Mouse (Mus musculus): Measurements from ENCODE around the gene Cyp2j9.
"Not testable (repeated sequence)": the region's sequence is repeated elsewhere in the genome, so short reads cannot be mapped to it uniquely, and the experiment has no call there.

Gene Cyp2j9

DNA sequence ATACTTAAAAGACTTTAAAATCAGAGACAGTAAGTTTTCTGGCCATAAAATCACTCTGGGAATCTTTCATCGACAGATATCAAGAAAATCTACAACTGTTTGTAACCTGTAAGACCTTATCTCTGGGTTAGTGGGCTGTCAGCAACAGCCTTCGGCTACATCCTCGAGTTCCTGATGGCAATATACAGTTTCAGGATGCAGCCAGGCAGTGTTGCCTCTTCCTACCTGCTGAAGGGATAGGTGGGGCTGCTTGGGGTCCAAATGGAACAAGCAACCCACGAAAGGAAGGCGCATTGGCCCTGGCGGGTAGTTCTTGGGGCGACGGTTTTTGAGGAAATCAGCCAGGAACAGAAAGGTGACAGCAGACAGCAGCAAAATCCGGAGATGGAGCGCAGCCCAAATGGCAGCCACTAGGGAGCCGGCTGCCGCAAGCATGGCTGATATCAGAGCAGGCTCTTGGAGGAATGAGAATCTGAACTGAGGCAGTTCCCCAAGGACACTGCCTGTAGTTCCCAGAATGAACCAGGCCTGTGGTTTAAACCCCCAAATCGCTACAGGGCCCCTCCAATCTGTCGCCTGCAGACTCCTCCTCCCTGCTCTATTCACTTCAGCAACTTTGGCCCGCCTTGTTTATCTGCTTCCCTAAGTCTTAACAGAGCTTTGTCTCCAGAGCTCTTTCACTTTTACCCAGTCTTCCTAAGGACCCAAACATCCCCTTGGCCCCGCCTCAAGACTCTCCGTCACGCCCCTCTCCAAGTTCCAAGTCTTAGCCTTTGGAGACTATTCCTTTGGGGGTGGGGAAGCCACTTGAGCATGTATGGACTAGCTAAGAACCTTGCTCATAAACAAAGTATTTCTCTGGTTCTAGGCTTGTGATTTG is at the start of gene Cyp2j9:
Gene Cyp2j9 (minus strand): TSS at position 668 of the 880 bp plus-strand sequence.
- no peak for DNase-seq (ENCODE audit: low read depth)

DNA sequence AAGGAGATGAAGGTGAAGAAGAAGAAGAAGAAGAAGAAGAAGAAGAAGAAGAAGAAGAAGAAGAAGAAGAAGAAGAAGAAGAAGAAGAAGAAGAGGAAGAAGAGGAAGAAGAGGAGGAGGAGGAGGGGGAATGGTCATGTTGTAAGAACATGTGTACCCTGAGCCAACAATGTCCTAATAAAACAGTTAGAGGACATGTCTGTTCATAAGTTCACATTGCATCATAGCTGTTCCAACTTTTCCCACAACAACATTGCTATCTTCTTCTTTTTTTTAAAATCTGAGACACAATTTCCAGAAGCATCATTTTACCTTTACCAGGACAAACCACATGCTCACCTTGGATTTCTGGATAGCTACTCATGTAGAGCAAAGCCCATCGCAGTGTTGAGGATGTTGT is 44.1 kb upstream of the Cyp2j9 start:
- DNase-seq (ENCODE audit: low read depth) = no peak

DNA sequence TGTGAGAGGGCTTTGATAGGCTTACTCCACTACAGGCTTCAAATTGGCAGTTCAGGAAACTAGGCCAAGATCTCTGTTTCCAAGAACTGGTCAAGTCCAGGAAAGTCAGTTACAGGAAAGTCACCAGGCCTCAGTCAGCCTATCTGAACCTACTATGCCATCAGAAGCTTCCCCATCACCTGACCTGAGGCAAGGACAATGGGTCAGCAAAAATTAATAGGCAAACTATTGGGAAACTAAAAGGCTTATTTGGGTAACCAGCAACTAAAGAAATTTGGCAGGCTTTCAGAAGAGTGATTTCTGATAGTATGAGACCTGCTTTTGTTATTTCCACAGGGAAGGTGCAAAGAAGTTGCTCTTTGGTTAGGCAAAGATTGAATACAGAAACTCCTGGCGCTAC is 31.1 kb upstream of the Cyp2j9 start:
- no peak for DNase-seq (ENCODE audit: low read depth)

DNA sequence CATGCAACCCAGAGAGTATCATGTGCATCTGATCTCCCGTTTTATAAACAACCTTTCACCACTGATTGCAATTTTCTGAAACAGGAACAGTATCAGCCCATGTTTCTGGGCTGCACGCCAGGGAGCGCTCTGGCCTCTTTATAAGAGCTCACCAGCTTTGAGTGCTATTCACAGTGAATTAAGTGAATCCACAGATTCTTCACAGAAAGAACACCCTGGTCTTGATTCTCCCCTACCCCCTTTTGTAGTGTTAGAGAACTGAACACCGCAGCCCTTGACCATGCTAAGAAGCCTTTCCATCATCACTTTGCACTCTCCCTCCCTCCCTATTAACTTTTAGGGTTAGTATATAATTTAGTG is 393 bp upstream of the Cyp2j9 start:
- DNase-seq (ENCODE audit: low read depth) = no peak

DNA sequence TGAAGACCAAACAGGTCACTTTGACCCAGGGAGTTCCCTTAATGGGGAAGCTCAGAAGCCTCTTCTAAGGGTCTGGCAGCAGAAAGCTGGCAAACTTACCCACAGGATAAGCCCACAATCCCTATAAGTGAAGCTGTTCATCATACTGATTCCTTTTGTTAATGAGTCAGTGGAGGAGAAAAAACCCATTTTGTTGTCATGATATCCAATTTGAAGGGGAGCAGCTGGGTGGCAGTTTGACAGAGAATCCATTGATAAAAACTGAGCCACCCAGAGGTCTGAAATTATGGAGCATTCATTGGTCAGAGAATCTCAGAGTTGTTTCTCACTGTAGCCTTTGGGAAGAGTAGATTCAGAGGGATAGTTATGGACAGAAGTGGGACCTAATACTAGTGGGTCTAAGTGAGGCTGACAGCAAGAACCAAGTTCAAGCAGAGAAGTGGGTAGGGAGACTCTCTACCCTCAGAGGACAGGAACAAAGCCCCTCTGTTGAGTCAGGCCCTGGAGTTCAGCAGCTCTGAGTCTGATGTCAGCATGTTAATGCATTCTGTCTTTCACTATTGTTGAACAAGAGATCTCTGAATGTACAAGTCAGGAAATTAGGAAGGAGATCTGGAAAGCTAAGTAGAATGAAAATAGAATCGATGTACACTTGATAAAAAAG is 9.8 kb downstream of the Cyp2j9 start:
- no peak for DNase-seq (ENCODE audit: low read depth)

DNA sequence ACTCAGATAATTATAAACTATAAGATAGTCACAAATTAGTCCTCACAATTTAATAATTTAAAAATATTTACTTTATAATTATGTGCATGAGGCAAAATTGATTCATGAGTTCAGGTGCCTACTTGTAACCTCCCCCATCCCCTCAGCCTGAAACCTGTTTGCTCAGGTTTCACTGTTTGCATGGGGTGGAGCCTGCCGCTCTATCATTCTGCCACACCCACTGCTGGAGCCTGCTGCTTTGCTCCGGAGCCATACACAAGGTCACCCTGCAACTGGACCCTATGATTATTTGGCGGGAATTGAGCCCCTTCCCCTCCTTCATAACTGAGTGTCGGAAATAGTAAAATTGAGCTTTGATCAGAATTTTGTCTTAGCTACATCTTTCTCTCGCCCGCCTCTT is 11.0 kb downstream of the Cyp2j9 start:
- not testable (repeated sequence) for DNase-seq (ENCODE audit: low read depth)

DNA sequence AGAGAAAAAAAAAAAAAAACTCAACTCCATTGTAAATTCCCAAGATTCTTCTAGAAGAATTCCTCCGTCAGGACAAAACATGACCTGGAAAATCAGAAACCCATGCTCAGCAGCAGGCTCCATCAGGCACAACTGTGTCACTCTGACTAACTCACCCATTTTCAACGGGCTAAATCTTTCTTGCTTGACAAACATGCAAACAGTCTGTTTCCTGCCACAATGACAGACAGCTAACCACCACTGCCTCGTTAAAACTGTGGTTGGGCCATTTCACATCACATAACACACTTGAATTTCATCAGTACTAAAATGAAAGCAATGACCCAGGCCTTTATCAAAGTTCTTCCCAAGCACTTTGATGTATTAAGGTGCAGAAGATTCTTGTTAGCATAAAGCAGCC is 21.9 kb downstream of the Cyp2j9 start:
- DNase-seq (ENCODE audit: low read depth) = no peak

DNA sequence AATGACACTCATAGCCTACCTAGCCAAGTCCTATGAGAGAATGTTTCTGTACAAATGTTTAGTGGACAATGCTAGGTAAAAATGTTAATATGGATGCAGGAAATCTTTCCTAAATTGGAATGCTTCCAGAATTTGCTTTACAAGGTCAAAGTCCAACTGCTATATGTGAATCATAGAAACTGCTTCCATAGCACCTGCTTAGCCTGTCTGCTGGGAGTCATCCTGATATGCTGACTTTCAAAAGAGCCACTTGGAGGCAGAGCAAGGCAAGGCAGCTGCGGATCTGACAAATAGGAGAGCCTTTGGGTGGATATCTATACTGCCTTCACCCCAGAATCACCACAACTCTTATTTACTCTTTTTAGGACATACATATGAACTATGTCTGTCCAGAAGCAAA is 23.4 kb downstream of the Cyp2j9 start:
- no peak for DNase-seq (ENCODE audit: low read depth)

DNA sequence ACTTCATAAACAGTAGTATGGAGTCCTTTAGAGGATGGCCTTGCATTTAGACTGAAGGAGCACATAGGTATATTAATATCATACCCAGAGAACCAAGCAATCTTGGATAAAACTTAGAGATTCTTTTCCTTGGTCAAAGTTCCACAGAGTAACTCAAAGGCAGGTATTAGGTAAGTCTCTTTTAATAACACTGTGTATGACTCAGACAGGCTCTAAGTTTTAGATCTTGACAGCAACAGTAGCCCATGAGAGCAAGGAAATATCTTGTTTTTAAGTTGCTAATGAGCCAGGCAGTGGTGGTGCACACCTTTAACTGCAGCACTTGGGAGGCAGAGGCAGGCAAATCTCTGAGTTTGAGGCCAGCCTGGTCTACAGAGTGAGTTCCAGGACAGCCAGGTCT is 25.6 kb downstream of the Cyp2j9 start:
- no peak for DNase-seq (ENCODE audit: low read depth)

DNA sequence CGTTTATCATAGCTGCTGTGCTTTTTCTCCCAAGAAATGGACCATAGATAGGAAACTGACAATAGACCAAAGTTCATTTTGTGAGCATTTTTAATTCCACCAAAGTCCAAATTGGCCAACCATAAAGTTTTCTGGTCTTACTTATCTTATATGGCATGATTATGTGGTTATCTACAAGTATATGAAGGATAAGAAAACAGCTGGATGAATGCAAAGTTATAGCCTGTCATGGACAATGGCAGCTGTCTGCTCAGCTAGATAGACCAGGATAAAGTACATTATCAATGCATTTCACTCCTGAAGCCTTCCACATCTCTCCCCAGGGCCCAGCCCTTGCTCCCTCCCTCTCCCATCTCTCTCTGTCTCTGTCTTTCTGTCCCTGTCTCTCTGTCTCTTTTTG is 30.9 kb downstream of the Cyp2j9 start:
- no peak for DNase-seq (ENCODE audit: low read depth)

DNA sequence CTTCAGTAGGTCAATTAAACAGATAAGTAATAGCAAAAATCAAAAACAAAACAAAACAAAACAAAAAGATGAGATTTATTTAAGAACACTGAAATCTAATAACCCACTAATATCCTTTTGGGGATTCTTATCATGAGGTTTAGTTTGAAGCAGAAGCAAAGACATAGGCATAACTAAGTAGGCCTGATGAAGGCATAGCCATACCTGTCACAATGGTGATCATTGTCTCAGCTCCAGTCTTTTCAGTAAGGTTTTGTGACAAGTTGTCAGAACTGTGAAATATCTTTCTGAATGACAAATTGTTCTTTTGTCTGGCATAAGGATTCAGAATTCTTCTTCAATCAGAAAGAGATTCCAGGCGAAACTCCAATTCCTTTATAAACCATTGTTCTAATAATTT is 31.6 kb downstream of the Cyp2j9 start:
- no peak for DNase-seq (ENCODE audit: low read depth)

DNA sequence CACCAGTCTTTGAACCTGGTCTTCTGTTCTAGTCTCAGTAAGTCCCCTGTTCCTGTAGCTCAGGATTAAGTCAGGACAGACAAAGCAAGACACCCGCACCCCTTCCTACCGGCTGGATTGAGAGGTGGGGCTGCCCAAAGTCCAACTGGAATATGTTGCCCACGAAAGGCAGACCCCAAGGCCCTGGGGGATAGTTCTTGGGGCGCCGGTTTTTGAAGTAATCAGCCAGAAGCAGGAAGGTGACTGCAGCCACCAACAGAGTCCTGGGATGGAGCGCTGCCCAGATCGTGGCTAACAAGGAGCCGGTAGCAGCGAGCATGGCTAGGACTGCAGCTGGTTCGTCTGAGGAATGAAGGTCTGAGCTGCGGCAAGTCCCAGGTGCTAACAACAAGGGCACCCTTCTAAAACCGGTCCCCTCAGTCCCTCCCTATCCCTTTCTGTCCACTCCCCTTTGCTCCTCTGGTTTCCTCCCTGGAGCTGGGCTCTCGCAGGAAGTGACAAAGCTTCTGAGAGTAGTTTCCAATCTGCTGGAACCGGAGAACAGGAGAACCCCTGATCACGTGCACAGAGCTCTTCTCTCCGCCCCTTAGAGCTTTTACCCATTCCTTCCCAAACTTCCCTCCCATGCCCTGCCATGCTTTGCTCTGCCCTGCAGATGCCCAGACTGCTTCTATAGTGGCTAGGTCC is 38.1 kb downstream of the Cyp2j9 start, which contains the start of gene Cyp2j6:
Gene Cyp2j6 (minus strand): TSS at position 529 of the 687 bp plus-strand sequence.
- no peak for DNase-seq (ENCODE audit: low read depth)

DNA sequence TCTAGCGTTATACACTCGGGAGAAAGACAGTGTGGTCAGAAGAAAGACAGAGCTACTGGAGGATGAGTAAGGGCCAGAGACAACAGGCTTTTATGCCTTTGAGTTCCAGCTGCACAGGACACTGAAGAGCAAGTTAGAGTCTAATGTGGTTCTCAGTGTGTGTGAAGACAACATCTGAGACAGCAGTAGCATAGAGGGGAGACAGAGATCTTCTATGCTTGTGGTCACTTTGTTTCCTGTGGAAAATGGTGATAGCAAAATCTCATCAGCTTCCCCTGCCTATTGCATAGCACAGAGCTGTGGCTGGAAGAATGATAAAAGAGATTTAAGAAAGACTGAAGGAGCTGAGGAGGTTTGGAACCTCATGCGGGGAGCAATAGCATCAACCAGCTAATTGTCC is 39.8 kb downstream of the Cyp2j9 start:
- no peak for DNase-seq (ENCODE audit: low read depth)

DNA sequence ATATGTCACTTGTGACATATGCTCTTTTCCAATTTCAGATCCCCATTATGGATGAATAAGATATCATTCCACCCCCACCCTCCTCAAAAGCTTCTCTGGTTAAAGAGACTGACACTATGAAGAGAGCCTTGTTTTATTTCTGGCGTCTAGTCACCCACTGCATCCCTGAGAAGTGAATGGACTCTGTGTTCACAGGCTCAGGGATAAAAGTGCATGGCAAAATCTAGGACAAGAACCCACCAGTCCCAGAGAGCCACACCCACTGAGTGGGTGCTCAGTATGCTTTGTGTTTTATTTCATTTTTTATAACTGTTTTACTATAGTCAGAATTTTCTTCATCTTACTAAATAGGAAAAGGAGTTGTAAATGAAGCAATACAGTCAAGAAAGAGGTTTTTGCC is 45.4 kb downstream of the Cyp2j9 start:
- DNase-seq (ENCODE audit: low read depth) = no peak

DNA sequence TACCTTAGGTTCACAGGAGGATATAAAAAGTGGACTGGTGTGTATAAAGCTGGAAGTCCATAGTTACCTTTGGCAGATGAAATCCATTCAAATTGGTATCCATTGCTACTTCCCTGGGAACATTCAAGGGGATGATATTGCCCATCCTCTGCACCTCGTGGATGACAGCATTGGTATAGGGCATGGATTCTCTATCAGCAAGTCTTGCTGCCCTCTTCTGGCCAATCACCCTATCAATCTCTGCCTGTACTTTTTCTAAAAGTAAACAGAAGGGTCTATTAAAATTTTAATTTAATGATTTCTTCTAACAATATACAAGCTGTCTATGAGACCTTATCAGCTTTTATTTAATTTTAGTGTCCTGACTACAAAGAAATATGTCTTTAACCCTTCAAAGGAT is 65.6 kb downstream of the Cyp2j9 start:
- no peak for DNase-seq (ENCODE audit: low read depth)

DNA sequence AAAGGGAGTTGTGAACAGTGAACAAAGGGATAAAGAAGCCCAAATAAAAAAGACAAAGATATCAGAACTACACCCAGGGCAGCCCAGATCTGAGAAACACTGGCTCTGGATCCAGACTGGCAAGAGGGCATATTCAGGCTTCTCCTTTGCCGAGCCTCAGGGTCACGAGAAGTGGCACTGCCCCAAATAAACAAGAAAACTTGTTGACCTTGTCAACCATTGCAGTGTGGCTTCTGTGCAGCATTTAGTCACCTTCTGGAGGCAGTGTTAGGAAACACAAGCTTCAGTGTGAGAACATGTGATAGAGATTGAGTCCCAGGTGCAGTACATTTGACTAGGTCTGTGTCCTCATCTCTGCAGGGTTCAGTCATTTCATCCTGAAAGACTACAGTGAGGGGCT is 69.1 kb downstream of the Cyp2j9 start:
- no peak for DNase-seq (ENCODE audit: low read depth)
